Mouse (Mus musculus) left cerebral cortex, postnatal 14 days (tissue): ENCODE measurements at regions not wholly inside any gene's neighbourhood (a gene's known extent, or its start where the extent isn't known, plus 50 kb on each side); places are given as distances from the start of the nearest gene placed in this dataset.

ENCODE experiments used
- DNase-seq, 2 experiments: peaks; one replicate each; pipeline ENCODE4 v3.0.0; 2021 to 2022; ENCODE audit warnings: low spot score in 2 of 2, mixed read lengths in 1 of 2
- intact Hi-C: fragments of 180-260 bp; cut with DNase I; formaldehyde crosslinking; loops from one replicate; pipeline ENCODE4 v1.15.1; 2025

- DNase-seq = no peak
- intact Hi-C loops = no loop called here
Observed at GRCm38 (mm10) chr2:50739599-50739979, 409.3 kb downstream of the Rnd3 start.

DNA sequence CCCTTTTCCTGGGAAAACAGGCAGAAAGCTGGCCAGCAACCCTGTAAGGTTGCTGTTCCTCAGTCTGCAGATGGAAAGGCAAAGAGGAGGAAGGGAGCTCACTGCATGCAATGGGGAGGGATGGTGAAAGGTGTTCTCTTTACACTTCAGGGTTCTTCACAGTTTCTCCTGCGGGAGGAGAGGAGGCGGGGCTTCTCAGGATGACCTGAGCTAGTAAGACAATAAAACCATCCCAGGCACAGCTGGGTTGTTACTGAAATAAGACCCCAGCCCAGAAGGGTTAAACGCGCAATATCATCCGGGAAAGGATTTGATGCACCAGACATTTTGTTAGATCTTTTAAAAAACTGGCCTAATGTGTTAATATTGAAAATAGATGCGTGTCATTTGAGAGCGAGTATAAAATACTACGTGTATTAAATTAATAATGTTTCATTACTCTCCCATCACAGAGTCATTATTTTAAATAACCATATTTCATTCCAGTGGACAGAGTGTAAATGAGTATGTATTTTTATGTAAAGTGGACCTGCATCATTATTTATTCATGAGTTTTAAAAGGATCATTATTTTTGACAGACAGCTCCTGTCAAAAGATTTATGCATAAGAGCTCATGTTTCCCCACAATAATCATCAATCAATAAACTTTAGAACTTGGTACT, 409.8 kb downstream of the Rnd3 start:
- intact Hi-C loops = no loop called here
- DNase-seq = no peak

GRCm38 (mm10) chr2:50737706-50738105, 411.2 kb downstream of the Rnd3 start:
- no peak for DNase-seq
- intact Hi-C loops = no loop called here

DNA sequence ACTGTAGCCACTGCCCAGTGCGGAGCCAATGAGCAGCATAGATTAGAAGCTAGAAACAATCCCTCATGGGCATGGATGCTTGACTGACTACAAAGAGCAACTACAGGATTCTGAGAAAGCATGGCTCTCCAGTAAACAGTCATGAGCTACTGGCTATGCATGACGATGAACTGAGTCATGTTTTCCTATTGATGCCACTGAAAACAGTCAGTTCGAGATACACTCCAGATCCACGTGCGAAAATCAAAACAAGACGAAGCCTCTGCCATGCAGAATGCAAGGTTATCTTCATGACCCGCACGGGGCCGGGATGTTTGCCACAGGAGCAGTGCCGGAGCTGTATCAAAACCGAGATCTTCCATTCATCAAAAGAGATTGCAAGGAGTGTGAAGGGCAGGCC, 413.9 kb downstream of the Rnd3 start:
- intact Hi-C loops = no loop called here
- no peak for DNase-seq

GRCm38 (mm10) chr2:50706652-50707051, 410.1 kb upstream of the Mmadhc start:
- DNase-seq = no peak
- intact Hi-C loops = no loop called here

DNA sequence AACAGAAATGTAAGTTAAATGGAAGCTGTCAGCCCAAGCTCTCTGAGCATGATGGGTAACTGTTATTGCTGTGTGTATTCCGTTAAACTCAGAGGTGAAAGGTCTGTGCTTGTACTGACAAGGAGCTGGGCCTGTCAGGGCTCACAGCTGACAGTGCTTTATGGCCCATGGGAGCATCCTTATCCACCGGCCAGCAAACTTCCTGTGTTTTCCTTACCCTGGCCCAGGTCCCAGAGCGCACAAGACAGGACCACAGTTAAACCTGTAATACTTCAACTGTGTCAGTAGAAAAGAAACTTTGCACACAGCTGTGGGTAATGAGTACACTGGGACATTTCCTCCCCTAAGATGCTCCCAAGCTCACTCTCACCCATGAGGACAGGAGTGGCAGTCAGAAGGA, 407.7 kb upstream of the Mmadhc start:
- DNase-seq = no peak
- intact Hi-C loops = no loop called here

DNA sequence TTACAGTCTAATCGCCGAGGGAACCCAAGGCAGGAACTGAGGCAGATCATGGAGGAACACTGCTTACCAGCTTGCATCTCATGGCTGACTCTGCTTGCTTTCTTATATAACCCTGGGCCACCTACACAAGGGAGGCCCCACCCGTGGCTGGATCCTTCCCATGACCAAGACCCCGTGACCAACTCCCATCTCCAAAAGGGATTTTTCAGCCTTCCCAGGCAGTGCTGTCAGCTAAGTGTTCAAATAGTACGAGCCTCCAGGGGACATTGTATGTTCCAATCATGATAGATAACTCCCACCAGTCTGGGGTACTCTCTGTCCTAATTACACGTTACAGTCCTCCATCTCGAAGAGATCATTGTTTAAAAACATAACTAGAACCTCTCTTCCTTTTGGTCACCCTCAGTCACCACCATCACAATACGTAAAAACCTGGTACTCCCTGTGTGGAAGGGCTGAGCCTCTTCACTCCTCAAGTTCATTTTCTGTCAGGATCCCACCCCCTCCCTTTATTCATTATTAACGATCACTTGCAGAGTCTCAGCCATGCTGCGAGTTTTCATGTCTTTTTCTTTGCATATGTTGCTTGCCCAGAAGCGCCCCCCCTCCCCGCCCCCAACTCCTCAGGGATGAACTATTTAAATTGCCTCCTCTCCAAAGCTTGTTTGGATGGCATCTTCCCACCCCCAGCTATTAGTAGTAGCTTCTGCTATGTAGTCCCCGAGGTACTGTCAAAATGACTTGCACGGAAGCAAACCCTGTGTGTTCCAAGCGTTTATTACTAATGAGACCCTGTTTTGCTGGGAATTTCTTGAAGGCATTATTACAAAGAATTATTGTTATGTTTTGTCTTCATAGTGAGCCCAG, 406.2 kb upstream of the Mmadhc start:
- DNase-seq = no peak
- intact Hi-C loops = no loop called here

- DNase-seq = no peak
- intact Hi-C loops = no loop called here
Observed at GRCm38 (mm10) chr2:50698841-50699240, 402.2 kb upstream of the Mmadhc start.

DNA sequence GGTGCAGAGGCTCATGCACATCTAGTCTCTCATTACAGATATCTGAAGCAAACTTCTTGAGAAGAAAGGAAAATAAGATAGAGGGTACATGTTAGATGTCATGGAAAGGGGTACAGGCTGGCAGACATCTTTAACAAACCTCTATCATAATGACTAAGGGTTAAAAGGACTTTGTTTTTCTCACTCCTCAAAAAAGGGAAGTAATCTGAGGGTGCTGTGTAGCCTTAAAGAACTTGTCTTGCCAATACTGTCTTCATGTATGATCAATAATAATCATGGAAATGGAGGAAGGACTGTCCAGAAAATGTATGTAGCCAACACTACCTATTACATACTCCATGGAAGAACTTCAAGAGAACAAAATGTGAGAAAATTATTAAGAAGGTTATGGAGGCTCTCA, 400.0 kb upstream of the Mmadhc start:
- no peak for DNase-seq
- intact Hi-C loops = no loop called here

DNA sequence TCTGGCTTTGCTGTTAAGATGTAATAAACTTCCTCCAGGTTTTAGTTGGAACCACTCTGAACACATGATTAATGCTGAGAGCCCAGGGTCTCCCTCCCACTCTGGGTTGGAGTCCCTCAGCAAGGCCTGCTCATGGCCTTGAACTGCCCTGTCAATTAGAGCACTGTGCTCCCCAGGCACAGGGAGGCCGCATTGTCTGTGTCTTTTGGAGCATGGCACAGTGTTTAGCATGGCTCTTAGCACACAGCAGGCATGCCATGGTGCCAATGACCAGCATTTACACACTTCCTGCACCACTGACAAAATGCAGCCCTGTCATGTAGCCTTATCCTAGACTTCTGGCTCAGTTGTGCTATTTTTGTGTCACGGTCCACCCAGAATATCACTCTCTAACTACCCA, 398.2 kb upstream of the Mmadhc start:
- intact Hi-C loops = no loop called here
- no peak for DNase-seq

DNA sequence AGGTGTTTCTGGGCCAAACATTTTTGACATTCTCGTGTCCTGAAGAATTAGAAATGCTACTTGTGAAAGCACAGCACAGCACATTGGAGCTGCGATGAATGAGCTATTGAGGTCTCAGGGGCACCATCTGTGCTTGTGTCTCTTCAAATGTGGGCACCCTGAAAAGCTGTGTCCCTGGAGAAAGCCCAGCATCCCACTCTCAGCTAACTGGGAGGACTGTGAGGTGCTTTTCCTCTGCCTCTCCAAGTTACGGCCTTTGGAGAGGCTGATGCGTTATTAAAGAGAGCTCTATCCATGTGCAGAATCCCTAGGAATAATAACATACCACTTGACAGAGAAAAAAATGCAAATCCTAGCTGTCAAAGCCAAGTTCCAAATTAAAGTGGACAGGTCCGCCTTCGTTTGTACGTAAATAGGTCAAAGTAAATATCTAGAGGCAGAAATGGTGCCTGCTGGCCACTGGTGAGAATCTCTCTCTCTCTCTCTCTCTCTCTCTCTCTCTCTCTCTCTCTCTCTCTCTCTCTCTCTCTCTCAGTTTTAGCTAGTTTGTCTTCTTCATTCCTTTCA, 397.3 kb upstream of the Mmadhc start:
- intact Hi-C loops = no loop called here
- no peak for DNase-seq

GRCm38 (mm10) chr2:50690120-50691103, 393.8 kb upstream of the Mmadhc start:
- intact Hi-C loops = no loop called here
- DNase-seq = no peak

GRCm38 (mm10) chr2:50687672-50688151, 391.1 kb upstream of the Mmadhc start:
- intact Hi-C loops = no loop called here

GRCm38 (mm10) chr2:50687222-50687621, 390.6 kb upstream of the Mmadhc start:
- no peak for DNase-seq
- intact Hi-C loops = no loop called here

More at GRCm38 (mm10) chr2:50687672-50688151, 391.1 kb upstream of the Mmadhc start:
- no peak for DNase-seq

GRCm38 (mm10) chr2:50677456-50677855, 380.9 kb upstream of the Mmadhc start:
- no peak for DNase-seq
- intact Hi-C loops = no loop called here

GRCm38 (mm10) chr2:50675736-50676550, 379.3 kb upstream of the Mmadhc start:
- intact Hi-C loops = no loop called here
- no peak for DNase-seq

GRCm38 (mm10) chr2:50674856-50675175, 378.2 kb upstream of the Mmadhc start:
- DNase-seq = no peak
- intact Hi-C loops = no loop called here

DNA sequence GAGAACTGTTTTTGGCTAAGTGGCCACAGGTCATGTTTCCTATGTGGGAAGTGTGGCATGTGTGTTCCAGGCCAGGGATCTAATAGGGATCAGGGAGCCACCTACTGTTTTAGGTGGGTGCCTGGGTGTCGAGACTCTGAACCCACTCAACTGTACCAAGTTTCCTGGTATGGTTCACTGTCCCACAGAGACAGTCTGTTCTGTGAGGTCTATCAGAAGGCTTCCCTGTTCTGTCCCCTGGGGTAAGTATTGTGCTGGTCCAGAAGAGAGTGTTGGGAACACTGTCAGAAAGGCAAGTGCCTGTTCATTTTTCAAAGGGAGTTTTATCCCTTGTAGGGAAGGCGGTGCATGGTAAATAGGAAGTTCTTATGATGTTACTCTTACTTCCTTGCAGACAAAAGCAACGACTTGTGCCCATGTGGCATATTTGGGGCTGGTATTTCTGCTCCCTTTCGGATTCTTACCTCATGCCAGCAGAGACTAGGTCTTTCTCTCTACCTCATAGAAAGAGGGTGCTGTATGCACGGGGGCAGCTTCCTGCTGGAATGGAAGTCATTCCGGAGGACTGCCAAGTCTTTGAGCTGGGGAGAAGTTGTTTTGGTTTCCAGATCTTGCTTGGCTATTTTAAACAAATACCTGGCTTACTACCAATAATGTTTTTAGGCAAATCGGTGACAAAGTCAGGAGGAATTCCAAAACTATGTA, 377.7 kb upstream of the Mmadhc start:
- DNase-seq = no peak
- intact Hi-C loops = no loop called here
